Mouse (Mus musculus): ENCODE data around the gene Pmp22. TPM values are rescaled to one million over a fixed set of nuclear protein-coding genes. Genes with fewer than 3 reads are reported as not detected.

The Pmp22 gene
- polyA plus RNA-seq, 1 experiment = 32.5 TPM

- no peak for DNase-seq
- Histone ChIP-seq H3K4me3 (ENCODE audit: insufficient read depth, low read depth, low read length) (no peak overlapping the region), H3K36me3 (ENCODE audit: control insufficient read depth, insufficient read depth, low read length) (no peaks in the 10 kb centered on the region), H3K4me1 (ENCODE audit: control insufficient read depth, insufficient read depth, low read length) (no peaks in the 10 kb centered on the region; the same call in 1 of the 2 replicates), H3K27me3 (replicated peaks; ENCODE audit: control insufficient read depth, insufficient read depth, low read length) (no peaks in the 10 kb centered on the region; the same call in 1 of the 2 replicates), H3K27ac (ENCODE audit: insufficient read depth, low read depth, low read length) (no peak overlapping the region)
- 76% methylated on average over 4 of the region's 4 CpGs for WGBS
- TF ChIP-seq CTCF (conservative IDR thresholded peaks at IDR 0.05; ENCODE audit: insufficient read depth, insufficient read length, low read depth, low read length) (no peak), POLR2A (IDR thresholded peaks at IDR 0.05; ENCODE audit: low read depth, low read length) (no peak)
Measured at GRCm38 (mm10) chr11:63167826-63168225, 39.0 kb downstream of the Pmp22 start.

DNA sequence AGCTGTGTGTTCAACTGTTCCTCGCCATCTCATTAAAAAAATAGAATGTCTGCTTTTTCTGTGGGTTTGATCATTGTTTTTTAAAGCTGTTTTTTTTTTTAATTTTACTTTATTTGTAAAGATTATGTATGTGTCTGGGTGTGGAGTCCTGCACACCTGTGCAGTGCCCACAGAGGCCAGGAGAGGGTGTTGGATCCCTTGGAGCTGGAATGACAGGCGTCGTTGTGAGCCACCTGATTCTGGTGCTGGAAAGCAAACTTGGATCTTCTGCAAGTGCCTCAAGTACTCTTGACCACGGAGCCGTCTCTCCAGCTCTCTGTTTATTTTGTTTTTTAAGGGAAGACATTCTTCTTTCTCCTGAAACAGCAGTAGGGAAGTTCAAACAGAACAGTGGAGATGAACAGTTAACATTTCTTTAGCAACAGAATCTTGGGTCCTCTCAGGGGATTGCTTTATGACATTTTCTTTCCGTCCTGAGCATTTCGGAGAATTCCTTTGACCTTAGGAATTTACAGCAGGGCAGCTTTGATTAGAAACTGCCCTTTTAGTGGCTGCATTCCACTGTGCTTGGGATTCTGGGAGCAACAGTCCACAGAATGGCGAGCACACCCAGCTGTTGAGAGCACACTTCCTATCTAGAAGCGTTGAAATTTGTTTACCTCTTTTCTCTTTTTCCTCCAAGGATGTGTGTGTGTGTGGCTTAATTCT lies 39.9 kb downstream of the Pmp22 start:
- Histone ChIP-seq H3K36me3 (ENCODE audit: control insufficient read depth, insufficient read depth, low read length) (no peaks in the 10 kb centered on the region), H3K27me3 (replicated peaks; ENCODE audit: control insufficient read depth, insufficient read depth, low read length) (no peaks in the 10 kb centered on the region; the same call in 1 of the 2 replicates), H3K4me1 (ENCODE audit: control insufficient read depth, insufficient read depth, low read length) (no peaks in the 10 kb centered on the region; the same call in 1 of the 2 replicates), H3K4me3 (ENCODE audit: insufficient read depth, low read depth, low read length) (no peak overlapping the region), H3K27ac (ENCODE audit: insufficient read depth, low read depth, low read length) (no peak overlapping the region; the same call in 1 of the 2 replicates)
- DNase-seq = peak; percentile 35
- 25% methylated on average over 9 of the region's 9 CpGs for WGBS
- no peak for TF ChIP-seq POLR2A (IDR thresholded peaks at IDR 0.05; ENCODE audit: low read depth, low read length)
- TF ChIP-seq CTCF (conservative IDR thresholded peaks at IDR 0.05; ENCODE audit: insufficient read depth, insufficient read length, low read depth, low read length) = no peak

DNA sequence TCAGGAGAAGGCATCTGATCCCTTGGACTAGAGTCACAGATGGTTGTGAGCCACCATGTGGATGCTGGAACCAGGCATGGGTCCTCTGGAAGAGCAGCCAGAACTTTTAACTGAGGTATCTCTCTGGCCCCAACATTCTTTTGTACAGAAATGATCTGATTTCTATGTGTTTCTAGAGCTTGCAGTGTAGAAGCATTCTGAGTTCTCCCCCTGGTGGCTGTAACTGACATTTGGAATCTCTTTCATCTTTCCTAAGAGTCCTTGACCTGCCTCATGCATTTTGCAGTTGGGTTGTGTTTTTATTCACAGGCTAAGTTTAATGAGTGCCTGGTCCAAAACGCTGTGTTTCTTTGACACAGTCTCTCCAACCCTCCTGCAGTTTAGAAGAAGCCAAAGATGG lies 43.2 kb downstream of the Pmp22 start:
- peak; percentile 37 for DNase-seq
- TF ChIP-seq CTCF (conservative IDR thresholded peaks at IDR 0.05; ENCODE audit: insufficient read depth, insufficient read length, low read depth, low read length) (no peak), POLR2A (IDR thresholded peaks at IDR 0.05; ENCODE audit: low read depth, low read length) (no peak)
- H3K4me3 ChIP-seq (ENCODE audit: insufficient read depth, low read depth, low read length) = no peak overlapping the region
- H3K4me1 ChIP-seq (ENCODE audit: control insufficient read depth, insufficient read depth, low read length) = no peaks in the 10 kb centered on the region; the same call in 1 of the 2 replicates
- WGBS = 20% methylated on average over 1 of the region's 1 CpGs
- H3K27ac ChIP-seq (ENCODE audit: insufficient read depth, low read depth, low read length) = no peak overlapping the region
- H3K27me3 ChIP-seq (replicated peaks; ENCODE audit: control insufficient read depth, insufficient read depth, low read length) = no peaks in the 10 kb centered on the region; the same call in 1 of the 2 replicates
- H3K36me3 ChIP-seq (ENCODE audit: control insufficient read depth, insufficient read depth, low read length) = no peaks in the 10 kb centered on the region

- H3K36me3 ChIP-seq (ENCODE audit: control insufficient read depth, insufficient read depth, low read length) = no peaks in the 10 kb centered on the region
- peak; percentile 25 for DNase-seq
- H3K4me1 ChIP-seq (ENCODE audit: control insufficient read depth, insufficient read depth, low read length) = no peaks in the 10 kb centered on the region; the same call in 1 of the 2 replicates
- 75% methylated on average over 5 of the region's 5 CpGs for WGBS
- no peak overlapping the region for H3K4me3 ChIP-seq (ENCODE audit: insufficient read depth, low read depth, low read length)
- H3K27ac ChIP-seq (ENCODE audit: insufficient read depth, low read depth, low read length) = no peak overlapping the region
- TF ChIP-seq POLR2A (IDR thresholded peaks at IDR 0.05; ENCODE audit: low read depth, low read length) (no peak), CTCF (conservative IDR thresholded peaks at IDR 0.05; ENCODE audit: insufficient read depth, insufficient read length, low read depth, low read length) (no peak)
- H3K27me3 ChIP-seq (replicated peaks; ENCODE audit: control insufficient read depth, insufficient read depth, low read length) = no peaks in the 10 kb centered on the region; the same call in 1 of the 2 replicates
Measured at GRCm38 (mm10) chr11:63173604-63174003, 44.8 kb downstream of the Pmp22 start.

GRCm38 (mm10) chr11:63175302-63175701 lies 46.5 kb downstream of the Pmp22 start:
- TF ChIP-seq POLR2A (IDR thresholded peaks at IDR 0.05; ENCODE audit: low read depth, low read length) = no peak
- no peak; the same call in 1 of the 2 replicates for TF ChIP-seq CTCF (conservative IDR thresholded peaks at IDR 0.05; ENCODE audit: insufficient read depth, insufficient read length, low read depth, low read length)
- H3K36me3 ChIP-seq (ENCODE audit: control insufficient read depth, insufficient read depth, low read length) = no peaks in the 10 kb centered on the region
- H3K4me3 ChIP-seq (ENCODE audit: insufficient read depth, low read depth, low read length) = no peak overlapping the region
- 64% methylated on average over 3 of the region's 3 CpGs for whole genome bisulfite sequencing
- H3K4me1 ChIP-seq (ENCODE audit: control insufficient read depth, insufficient read depth, low read length) = no peaks in the 10 kb centered on the region
- H3K27me3 ChIP-seq (replicated peaks; ENCODE audit: control insufficient read depth, insufficient read depth, low read length) = no peaks in the 10 kb centered on the region; the same call in 1 of the 2 replicates
- DNase-seq = no peak
- no peak overlapping the region for H3K27ac ChIP-seq (ENCODE audit: insufficient read depth, low read depth, low read length)

DNA sequence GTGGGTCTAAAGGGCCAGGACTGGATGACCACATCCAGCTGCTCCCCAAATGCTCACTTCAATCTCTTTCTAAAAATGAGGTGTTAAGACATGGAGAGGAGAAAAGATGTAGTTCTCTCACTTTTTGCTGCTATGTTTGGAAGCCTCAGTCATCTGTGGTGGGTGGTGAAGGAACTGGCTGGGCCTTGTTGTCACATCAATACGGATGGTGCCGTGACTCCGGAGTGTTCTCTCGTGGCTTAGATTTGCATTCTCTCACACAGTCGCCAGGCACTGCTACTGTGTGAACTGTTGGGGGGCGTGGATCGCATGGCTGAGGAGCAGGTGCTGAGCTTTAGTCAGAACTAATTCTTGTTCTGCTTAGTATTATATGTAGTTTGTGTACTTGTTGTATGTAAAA lies 47.6 kb downstream of the Pmp22 start:
- no peaks in the 10 kb centered on the region for H3K36me3 ChIP-seq (ENCODE audit: control insufficient read depth, insufficient read depth, low read length)
- TF ChIP-seq POLR2A (IDR thresholded peaks at IDR 0.05; ENCODE audit: low read depth, low read length) (no peak), CTCF (conservative IDR thresholded peaks at IDR 0.05; ENCODE audit: insufficient read depth, insufficient read length, low read depth, low read length) (no peak)
- H3K27me3 ChIP-seq (replicated peaks; ENCODE audit: control insufficient read depth, insufficient read depth, low read length) = no peaks in the 10 kb centered on the region
- H3K4me1 ChIP-seq (ENCODE audit: control insufficient read depth, insufficient read depth, low read length) = no peaks in the 10 kb centered on the region
- H3K4me3 ChIP-seq (ENCODE audit: insufficient read depth, low read depth, low read length) = no peak overlapping the region
- no peak overlapping the region for H3K27ac ChIP-seq (ENCODE audit: insufficient read depth, low read depth, low read length)
- WGBS = 79% methylated on average over 7 of the region's 7 CpGs
- DNase-seq = no peak

DNA sequence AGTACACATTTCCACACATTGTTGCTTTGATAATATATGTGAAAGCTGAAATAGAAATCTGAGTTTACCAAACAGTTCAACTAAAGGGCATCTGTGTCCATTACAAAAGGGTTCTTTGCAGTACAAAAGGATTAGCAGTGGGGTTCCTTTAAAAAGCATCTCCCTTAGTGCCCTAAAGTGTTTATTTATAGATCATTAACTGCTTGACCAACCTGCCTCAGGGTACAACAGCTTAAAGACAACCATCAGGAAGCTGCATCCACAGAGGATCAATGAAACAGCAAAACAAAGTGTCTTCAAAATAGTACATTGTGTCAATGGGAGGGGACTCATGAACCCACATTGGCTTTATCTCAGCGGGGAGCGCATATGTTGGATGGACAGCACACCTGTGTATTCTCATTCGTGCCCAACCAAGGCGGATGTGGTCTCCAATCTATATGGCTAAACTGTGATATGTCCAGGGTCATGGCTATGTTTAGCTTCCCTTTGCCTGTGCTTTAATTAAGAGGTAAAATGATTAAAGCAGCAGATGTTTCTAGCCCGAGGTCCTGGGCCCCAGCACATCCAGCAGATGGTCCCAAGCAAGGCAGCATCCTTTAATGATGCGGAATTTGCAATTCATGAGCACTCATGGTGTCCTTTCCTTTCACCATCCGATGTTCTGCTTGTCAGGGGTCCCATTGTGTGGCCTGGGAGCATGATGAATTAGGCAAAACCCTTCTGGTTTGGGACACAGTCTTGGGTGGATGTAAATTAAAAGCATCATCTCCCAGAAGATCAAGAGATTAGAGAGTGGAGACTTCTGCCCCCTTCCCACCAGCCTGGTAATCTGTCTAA lies 51.7 kb downstream of the Pmp22 start:
- Histone ChIP-seq H3K27ac (ENCODE audit: insufficient read depth, low read depth, low read length) (no peak overlapping the region), H3K27me3 (replicated peaks; ENCODE audit: control insufficient read depth, insufficient read depth, low read length) (no peaks in the 10 kb centered on the region), H3K4me1 (ENCODE audit: control insufficient read depth, insufficient read depth, low read length) (no peaks in the 10 kb centered on the region), H3K36me3 (ENCODE audit: control insufficient read depth, insufficient read depth, low read length) (no peaks in the 10 kb centered on the region), H3K4me3 (ENCODE audit: insufficient read depth, low read depth, low read length) (no peak overlapping the region)
- 84% methylated on average over 7 of the region's 7 CpGs for WGBS
- DNase-seq = no peak
- TF ChIP-seq POLR2A (IDR thresholded peaks at IDR 0.05; ENCODE audit: low read depth, low read length) (no peak), CTCF (conservative IDR thresholded peaks at IDR 0.05; ENCODE audit: insufficient read depth, insufficient read length, low read depth, low read length) (no peak)

Measured in kidney, adult 2 months (tissue).